Mouse (Mus musculus) C2C12 (cell line): ENCODE measurements at regions not wholly inside any gene's neighbourhood (a gene's known extent, or its start where the extent isn't known, plus 50 kb on each side); places are given as distances from the start of the nearest gene placed in this dataset.

ENCODE experiments used
- H3K27me3 ChIP-seq: one replicate; pipeline ENCODE4 v1.6.1; 2011; ENCODE audit not compliant: control insufficient read depth, insufficient read depth, insufficient read length
- H3K36me3 ChIP-seq: one replicate; pipeline ENCODE4 v1.6.1; 2011; ENCODE audit not compliant: control insufficient read depth, insufficient read depth
- H3K4me3 ChIP-seq: one replicate; pipeline ENCODE4 v1.5.1; 2011; ENCODE audit warnings: mild to moderate bottlenecking, control low read depth; ENCODE audit not compliant: poor library complexity, insufficient read depth, severe bottlenecking
- H3K79me2 ChIP-seq: one replicate; pipeline ENCODE4 v1.6.1; 2011; ENCODE audit not compliant: control insufficient read depth, insufficient read depth
- H3K79me3 ChIP-seq: one replicate; pipeline ENCODE4 v1.6.1; 2011; ENCODE audit warnings: low read depth, control low read depth
- H3ac ChIP-seq: one replicate; pipeline ENCODE3; 2011; ENCODE audit warnings: low read depth; ENCODE audit not compliant: control insufficient read depth, insufficient read length
- CEBPB ChIP-seq: IDR thresholded peaks from one replicate; pipeline ENCODE4 v1.6.1; 2011; ENCODE audit warnings: low read depth, mild to moderate bottlenecking, control low read depth, moderate library complexity
- CTCF ChIP-seq: IDR thresholded peaks from one replicate; pipeline ENCODE4 v1.5.1; 2011; ENCODE audit not compliant: control insufficient read depth, insufficient read depth, insufficient read length
- FOSL1 ChIP-seq: IDR thresholded peaks from one replicate; pipeline ENCODE4 v1.8.0; 2011; ENCODE audit warnings: mild to moderate bottlenecking, low read length; ENCODE audit not compliant: poor library complexity, insufficient read depth, severe bottlenecking
- MAX ChIP-seq: IDR thresholded peaks from one replicate; pipeline ENCODE4 v1.6.1; 2011; ENCODE audit warnings: mild to moderate bottlenecking, control low read depth
- MYOD1 ChIP-seq: IDR thresholded peaks from one replicate; pipeline ENCODE4 v1.6.1; 2011; ENCODE audit warnings: low read depth; ENCODE audit not compliant: control insufficient read depth, insufficient read length
- MYOG ChIP-seq: IDR thresholded peaks from one replicate; pipeline ENCODE4 v1.6.1; 2011; ENCODE audit not compliant: control insufficient read depth, insufficient read length; ENCODE audit errors: extremely low read depth
- USF1 ChIP-seq: IDR thresholded peaks from one replicate; pipeline ENCODE4 v1.6.1; 2011; ENCODE audit warnings: low read depth, mild to moderate bottlenecking, control low read depth, moderate library complexity

GRCm38 (mm10) chr5:85753109-85753508 lies 312.3 kb downstream of the Cenpc1 start:
- Histone ChIP-seq H3K27me3 (no peaks in the 10 kb centered on the region), H3K79me3 (no peaks in the 10 kb centered on the region), H3ac (no peak overlapping the region), H3K79me2 (no peaks in the 10 kb centered on the region), H3K4me3 (no peak overlapping the region), H3K36me3 (no peaks in the 10 kb centered on the region)
- TF ChIP-seq CEBPB, result no peak
- no peak for TF ChIP-seq CTCF
- no peak for TF ChIP-seq FOSL1
- TF ChIP-seq MYOG, result no peak
- no peak for TF ChIP-seq MAX
- no peak for TF ChIP-seq MYOD1
- no peak for TF ChIP-seq USF1

- TF ChIP-seq USF1, result no peak
- TF ChIP-seq MYOG, result no peak
- no peak for TF ChIP-seq MYOD1
- no peak for TF ChIP-seq CEBPB
- no peak for TF ChIP-seq FOSL1
- TF ChIP-seq CTCF, result no peak
- TF ChIP-seq MAX, result no peak
- Histone ChIP-seq H3K27me3 (no peaks in the 10 kb centered on the region), H3K79me2 (no peaks in the 10 kb centered on the region)
Observed at GRCm38 (mm10) chr5:85751649-85752048, 313.7 kb downstream of the Cenpc1 start.

GRCm38 (mm10) chr5:85750893-85751292 lies 314.5 kb downstream of the Cenpc1 start:
- no peak overlapping the region for H3K4me3 ChIP-seq
- H3K79me3 ChIP-seq, result no peaks in the 10 kb centered on the region
- no peaks in the 10 kb centered on the region for H3K79me2 ChIP-seq
- H3K36me3 ChIP-seq, result no peaks in the 10 kb centered on the region
- H3K27me3 ChIP-seq, result no peaks in the 10 kb centered on the region
- no peak overlapping the region for H3ac ChIP-seq
- TF ChIP-seq MAX (no peak), USF1 (no peak), MYOG (no peak), CTCF (no peak), FOSL1 (no peak), CEBPB (no peak), MYOD1 (no peak)

More at GRCm38 (mm10) chr5:85751649-85752048, 313.7 kb downstream of the Cenpc1 start:
- Histone ChIP-seq H3K4me3 (no peak overlapping the region), H3K79me3 (no peaks in the 10 kb centered on the region), H3K36me3 (no peaks in the 10 kb centered on the region), H3ac (no peak overlapping the region)

GRCm38 (mm10) chr5:85729613-85730012 lies 335.8 kb downstream of the Cenpc1 start:
- H3ac ChIP-seq, result no peak overlapping the region
- no peaks in the 10 kb centered on the region for H3K36me3 ChIP-seq
- H3K4me3 ChIP-seq, result no peak overlapping the region
- no peaks in the 10 kb centered on the region for H3K27me3 ChIP-seq
- H3K79me2 ChIP-seq, result no peaks in the 10 kb centered on the region
- no peaks in the 10 kb centered on the region for H3K79me3 ChIP-seq
- TF ChIP-seq FOSL1, result no peak
- TF ChIP-seq USF1, result no peak
- no peak for TF ChIP-seq MYOG

- Histone ChIP-seq H3K36me3 (no peaks in the 10 kb centered on the region), H3K27me3 (no peaks in the 10 kb centered on the region), H3K79me2 (no peaks in the 10 kb centered on the region), H3K4me3 (no peak overlapping the region), H3K79me3 (no peaks in the 10 kb centered on the region), H3ac (no peak overlapping the region)
- TF ChIP-seq MYOG, result no peak
- no peak for TF ChIP-seq FOSL1
- TF ChIP-seq MYOD1, result no peak
- no peak for TF ChIP-seq CEBPB
Observed at GRCm38 (mm10) chr5:85707345-85707744, 358.0 kb downstream of the Cenpc1 start.

- Histone ChIP-seq H3K79me2 (no peaks in the 10 kb centered on the region), H3K27me3 (no peaks in the 10 kb centered on the region), H3K36me3 (no peaks in the 10 kb centered on the region), H3K79me3 (no peaks in the 10 kb centered on the region), H3K4me3 (no peak overlapping the region), H3ac (no peak overlapping the region)
- no peak for TF ChIP-seq MYOG
- TF ChIP-seq MAX, result no peak
- no peak for TF ChIP-seq CEBPB
- TF ChIP-seq MYOD1, result no peak
- TF ChIP-seq CTCF, result no peak
- TF ChIP-seq USF1, result no peak
- no peak for TF ChIP-seq FOSL1
Observed at GRCm38 (mm10) chr5:85706598-85706997, 358.8 kb downstream of the Cenpc1 start.
